Mouse (Mus musculus) hindbrain, embryonic 10.5 days (tissue): ENCODE data around the gene Hivep1. TPM values are rescaled to one million over a fixed set of nuclear protein-coding genes. Genes with fewer than 3 reads are reported as not detected.

Experiments
- DNase-seq: peaks from one replicate; pipeline ENCODE4 v3.0.0-alpha.2; 2017; ENCODE audit warnings: low spot score
- H3K27ac ChIP-seq: fragments of 300-500 bp; sonication (generic); 2 replicates; pipeline ENCODE4 v1.5.1; 2016; ENCODE audit warnings: mild to moderate bottlenecking, moderate library complexity
- H3K27me3 ChIP-seq: fragments of 300-500 bp; sonication (generic); 2 replicates; pipeline ENCODE4 v1.6.1; 2016; ENCODE audit warnings: mild to moderate bottlenecking; ENCODE audit not compliant: poor library complexity, insufficient read depth, severe bottlenecking
- H3K36me3 ChIP-seq: fragments of 300-500 bp; sonication (generic); 2 replicates; pipeline ENCODE4 v1.6.1; 2016; ENCODE audit warnings: mild to moderate bottlenecking, moderate library complexity
- H3K4me1 ChIP-seq: fragments of 300-500 bp; sonication (generic); replicated peaks from 2 replicates; pipeline ENCODE4 v1.6.1; 2016; ENCODE audit warnings: mild to moderate bottlenecking
- H3K4me3 ChIP-seq: fragments of 300-500 bp; sonication (generic); 2 replicates; pipeline ENCODE4 v1.5.1; 2016; ENCODE audit warnings: mild to moderate bottlenecking, moderate library complexity
- H3K9me3 ChIP-seq: fragments of 300-500 bp; sonication (generic); 2 replicates; pipeline ENCODE4 v1.6.1; 2016; ENCODE audit warnings: mild to moderate bottlenecking, moderate library complexity
- WGBS: fragments of 180-500 bp; shearing (Covaris S2); methylation state at CpG from one replicate; pipeline ENCODE4 v1.1.7; 2016; 5-methylcytosine and 5-hydroxymethylcytosine counted together
- polyA plus RNA-seq: library from polyadenylated mRNA; unstranded; fragments of >200 nt; fragmentation: Nextera tagmentation; extraction: Ambion mirVana; gene quantifications from 2 replicates; pipeline ENCODE4 v1.2.1, GENCODE M21; 2016

Gene Hivep1
- polyA plus RNA-seq, 1 experiment from 2014 or later: 8.8 TPM

GRCm38 (mm10) chr13:42213556-42213955 is 161.7 kb downstream of the Hivep1 start:
- Histone ChIP-seq H3K4me3 (no peak overlapping the region), H3K27me3 (no peaks in the 10 kb centered on the region), H3K36me3 (no peaks in the 10 kb centered on the region), H3K4me1 (no peaks in the 10 kb centered on the region), H3K9me3 (no peaks in the 10 kb centered on the region), H3K27ac (no peak overlapping the region)
- DNase-seq: no peak
- WGBS: 85% methylated on average over 6 of the region's 6 CpGs

GRCm38 (mm10) chr13:42222401-42222800 is 170.6 kb downstream of the Hivep1 start:
- no peak for DNase-seq
- H3K36me3 ChIP-seq: no peaks in the 10 kb centered on the region
- no peak overlapping the region for H3K27ac ChIP-seq
- no peaks in the 10 kb centered on the region for H3K27me3 ChIP-seq
- 95% methylated on average over 7 of the region's 7 CpGs for WGBS
- H3K4me1 ChIP-seq: no peaks in the 10 kb centered on the region
- H3K9me3 ChIP-seq: no peaks in the 10 kb centered on the region
- H3K4me3 ChIP-seq: no peak overlapping the region

- H3K9me3 ChIP-seq: no peaks in the 10 kb centered on the region
- H3K36me3 ChIP-seq: no peaks in the 10 kb centered on the region
- WGBS: 91% methylated on average over 10 of the region's 10 CpGs
- no peak overlapping the region for H3K4me3 ChIP-seq
- no peak for DNase-seq
- H3K27me3 ChIP-seq: no peaks in the 10 kb centered on the region
- H3K27ac ChIP-seq: no peak overlapping the region
- H3K4me1 ChIP-seq: no peaks in the 10 kb centered on the region
Observed at GRCm38 (mm10) chr13:42228849-42229248, 177.0 kb downstream of the Hivep1 start.

DNA sequence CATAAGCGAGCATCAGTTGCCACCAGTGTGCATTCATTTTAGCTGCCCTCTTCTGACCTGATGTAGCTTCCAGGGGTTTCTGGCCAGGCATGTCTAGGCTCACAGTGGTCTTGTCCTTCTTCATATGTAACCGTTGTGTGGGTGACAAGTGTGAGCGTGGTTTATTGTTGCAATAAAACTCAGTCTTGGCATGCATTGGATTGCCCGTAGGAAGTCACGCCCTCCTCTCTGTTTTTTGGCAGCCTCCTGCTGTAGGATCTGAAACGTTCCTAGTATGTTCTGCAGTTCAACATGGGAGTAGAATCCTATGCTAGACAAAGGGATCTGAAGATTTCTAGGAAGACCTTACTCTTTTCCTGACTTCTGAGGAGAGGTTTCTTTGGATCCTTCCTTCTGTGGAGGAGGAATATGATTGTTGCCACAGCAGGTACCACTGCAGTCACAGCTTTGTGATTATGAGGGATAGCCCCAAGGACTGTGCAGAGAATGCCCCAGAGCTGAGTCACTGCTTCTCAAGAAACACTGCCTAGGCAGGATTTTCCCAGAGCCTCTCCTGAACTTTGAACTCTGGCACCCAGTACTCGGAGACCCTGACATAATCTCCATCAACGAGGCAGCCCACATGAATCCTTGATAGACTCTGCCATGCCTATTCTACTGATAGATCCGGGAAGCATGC is 182.1 kb downstream of the Hivep1 start:
- no peak overlapping the region for H3K27ac ChIP-seq
- 83% methylated on average over 9 of the region's 9 CpGs for WGBS
- H3K9me3 ChIP-seq: no peaks in the 10 kb centered on the region
- H3K4me1 ChIP-seq: no peaks in the 10 kb centered on the region
- H3K36me3 ChIP-seq: no peaks in the 10 kb centered on the region
- no peak overlapping the region for H3K4me3 ChIP-seq
- no peaks in the 10 kb centered on the region for H3K27me3 ChIP-seq
- DNase-seq: no peak

DNA sequence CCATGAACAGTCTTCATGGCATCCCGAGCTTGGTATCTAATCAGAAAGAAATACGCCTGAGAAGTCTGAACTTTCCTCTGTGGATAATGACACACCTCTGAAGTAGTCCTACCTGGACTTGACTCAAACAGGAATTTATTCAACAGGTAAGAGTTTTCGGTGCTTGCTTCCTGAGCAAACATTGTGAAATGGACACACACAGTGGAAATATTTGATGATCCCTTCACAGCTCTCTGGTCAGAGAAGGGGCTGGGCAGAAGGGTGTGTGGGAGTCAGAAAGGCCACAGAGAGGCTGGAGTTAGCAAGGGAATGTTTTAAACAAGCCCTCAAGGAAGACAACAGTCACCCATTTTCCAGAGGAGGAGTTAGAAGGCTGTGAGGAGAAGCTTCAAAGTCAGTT is 186.7 kb downstream of the Hivep1 start:
- H3K27ac ChIP-seq: no peak overlapping the region
- no peaks in the 10 kb centered on the region for H3K9me3 ChIP-seq
- WGBS: 91% methylated on average over 3 of the region's 3 CpGs
- no peaks in the 10 kb centered on the region for H3K36me3 ChIP-seq
- H3K4me1 ChIP-seq: no peaks in the 10 kb centered on the region
- no peak overlapping the region for H3K4me3 ChIP-seq
- H3K27me3 ChIP-seq: no peaks in the 10 kb centered on the region
- DNase-seq: no peak

GRCm38 (mm10) chr13:42242131-42242530 is 190.3 kb downstream of the Hivep1 start:
- Histone ChIP-seq H3K4me1 (no peaks in the 10 kb centered on the region), H3K36me3 (no peaks in the 10 kb centered on the region), H3K27me3 (no peaks in the 10 kb centered on the region), H3K4me3 (no peak overlapping the region), H3K9me3 (no peaks in the 10 kb centered on the region), H3K27ac (no peak overlapping the region)
- DNase-seq: no peak
- WGBS: 67% methylated on average over 3 of the region's 3 CpGs

Other genes with a start within 250 kb of the Hivep1 start
- gene Adtrp, start 204.3 kb upstream of the Hivep1 start, polyA plus RNA-seq: not detected in 2 replicates
- 0.99 and 1.2 TPM in 2 replicates for gene Edn1, start 249.5 kb downstream of the Hivep1 start, polyA plus RNA-seq